Mouse (Mus musculus) spleen, adult 2 months (tissue): ENCODE data around the gene Ern1.

Source experiments
- CTCF ChIP-seq: fragments of 200-500 bp; IDR thresholded peaks from 2 replicates; pipeline ENCODE4 v1.5.1; 2011; ENCODE audit warnings: mild to moderate bottlenecking, inconsistent platforms; ENCODE audit not compliant: insufficient read depth, insufficient read length, insufficient replicate concordance; ENCODE audit errors: extremely low read depth
- POLR2A ChIP-seq: fragments of 200-500 bp; IDR thresholded peaks from 2 replicates; pipeline ENCODE4 v1.6.1; 2011; ENCODE audit warnings: low read depth, low read length, inconsistent platforms

DNA sequence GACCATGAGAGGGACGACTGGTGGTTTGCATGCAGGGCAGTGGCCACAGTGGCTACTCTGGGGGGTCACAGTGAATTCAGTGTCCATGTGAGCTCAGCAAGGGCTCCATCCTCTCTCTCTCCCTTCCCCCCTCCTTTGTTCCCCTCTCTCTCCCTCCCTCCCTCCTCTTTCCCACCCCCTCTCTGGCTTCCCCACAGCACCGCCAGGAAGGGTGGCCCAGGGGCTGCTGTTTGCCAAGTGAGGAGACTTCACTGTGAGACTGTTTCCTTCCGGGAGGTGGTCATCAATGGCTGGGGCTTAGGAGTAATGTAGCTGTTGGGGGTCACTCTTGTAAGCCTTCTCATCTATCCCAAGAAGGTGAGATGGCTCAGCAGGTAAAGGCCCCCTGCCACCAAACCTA lies 32.8 kb upstream of the Ern1 start:
- TF ChIP-seq CTCF, result no peak
- TF ChIP-seq POLR2A, result no peak
